Mouse (Mus musculus) lung, adult 2 months (tissue): ENCODE results near the gene Tnfaip2.

Source experiments
- CTCF ChIP-seq: fragments of 200-500 bp; IDR thresholded peaks from 2 replicates; pipeline ENCODE4 v1.5.1; 2011; ENCODE audit warnings: mild to moderate bottlenecking, low read length, control low read depth; ENCODE audit not compliant: insufficient read depth
- POLR2A ChIP-seq: fragments of 200-500 bp; IDR thresholded peaks from 2 replicates; pipeline ENCODE4 v1.6.1; 2011; ENCODE audit warnings: low read depth, mild to moderate bottlenecking, control low read depth, low read length, borderline replicate concordance; ENCODE audit errors: extremely low read depth

GRCm38 (mm10) chr12:111432751-111433331 lies 9.4 kb upstream of the Tnfaip2 start:
- TF ChIP-seq CTCF (no peak), POLR2A (no peak)
